Mouse (Mus musculus) thymus, adult 18-20 months (tissue): ENCODE measurements around the gene Heatr6.
A peak's percentile ranks its signal among the peaks of the same experiment; 100 is the strongest.

Source experiments
- DNase-seq, 2 experiments: peaks; one replicate each; pipeline ENCODE4 v3.0.0; 2022; ENCODE audit warnings: mixed read lengths in 2 of 2

Gene Heatr6

GRCm38 (mm10) chr11:83754227-83754626 lies 731 bp downstream of the Heatr6 start:
- DNase-seq = no peak

- no peak for DNase-seq
Measured at GRCm38 (mm10) chr11:83767306-83767705, 13.8 kb downstream of the Heatr6 start.

- DNase-seq = no peak
Measured at GRCm38 (mm10) chr11:83768976-83769375, 15.5 kb downstream of the Heatr6 start.

- no peak for DNase-seq
Measured at GRCm38 (mm10) chr11:83771014-83771413, 17.5 kb downstream of the Heatr6 start.

DNA sequence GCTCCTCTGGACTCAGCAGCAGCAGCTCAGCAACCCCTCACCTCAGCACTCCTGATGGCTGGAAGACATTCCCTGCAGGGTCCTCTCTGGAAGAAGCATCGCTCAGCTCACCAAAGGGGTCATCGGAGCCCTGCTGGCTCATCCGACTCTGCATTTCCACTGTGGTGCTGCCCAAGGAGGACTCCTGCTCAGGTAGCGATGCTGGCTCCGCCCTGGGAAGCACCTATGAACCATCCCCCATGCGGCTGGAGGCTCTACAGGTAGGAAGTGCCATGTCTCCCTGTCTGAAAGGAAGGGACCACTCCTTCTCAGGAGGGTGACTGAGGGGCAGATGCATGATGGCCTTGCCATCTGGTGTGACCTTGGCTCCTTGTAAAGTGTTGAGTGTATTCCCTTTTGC lies 18.8 kb downstream of the Heatr6 start:
- DNase-seq = no peak

DNA sequence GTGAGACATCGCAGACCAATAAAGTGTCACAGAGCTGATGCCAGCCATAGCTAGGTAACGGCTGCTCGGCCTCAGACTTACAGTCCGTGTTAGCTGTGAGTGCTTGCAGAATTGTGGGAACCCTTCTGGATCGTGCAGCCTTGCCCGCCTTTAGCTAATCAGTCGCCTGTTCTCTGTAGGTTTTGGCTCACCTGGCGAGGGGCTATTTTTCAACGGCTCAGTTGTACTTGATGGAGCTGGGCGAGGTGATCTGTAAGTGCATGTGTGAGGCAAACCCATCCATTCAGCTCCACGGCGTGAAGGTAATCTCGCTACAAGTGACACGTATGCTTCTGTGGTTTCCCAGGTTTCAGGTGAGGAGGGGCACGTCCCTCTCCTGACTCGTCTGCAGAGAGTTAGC lies 20.2 kb downstream of the Heatr6 start:
- DNase-seq = no peak

DNA sequence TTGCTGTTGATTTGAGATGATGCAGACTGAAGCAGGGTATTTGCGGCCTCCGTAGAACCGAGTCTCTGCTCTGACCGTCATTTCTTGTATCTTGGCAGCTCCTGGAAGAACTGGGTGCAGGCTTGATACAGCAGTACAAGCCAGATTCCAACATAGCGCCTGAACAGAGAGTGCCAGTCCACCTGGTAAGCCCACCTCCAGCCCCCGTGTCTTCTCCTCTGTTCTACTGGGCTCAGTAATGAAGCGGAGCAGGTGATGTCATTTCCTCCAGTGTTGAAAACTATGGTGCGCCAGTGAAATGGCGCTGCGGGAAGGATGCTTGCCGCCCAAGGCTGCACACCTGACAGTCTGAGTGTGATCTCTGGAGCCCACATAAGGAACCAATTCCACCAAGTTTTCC lies 20.8 kb downstream of the Heatr6 start:
- no peak for DNase-seq

- no peak for DNase-seq
Measured at GRCm38 (mm10) chr11:83776798-83777197, 23.3 kb downstream of the Heatr6 start.

DNA sequence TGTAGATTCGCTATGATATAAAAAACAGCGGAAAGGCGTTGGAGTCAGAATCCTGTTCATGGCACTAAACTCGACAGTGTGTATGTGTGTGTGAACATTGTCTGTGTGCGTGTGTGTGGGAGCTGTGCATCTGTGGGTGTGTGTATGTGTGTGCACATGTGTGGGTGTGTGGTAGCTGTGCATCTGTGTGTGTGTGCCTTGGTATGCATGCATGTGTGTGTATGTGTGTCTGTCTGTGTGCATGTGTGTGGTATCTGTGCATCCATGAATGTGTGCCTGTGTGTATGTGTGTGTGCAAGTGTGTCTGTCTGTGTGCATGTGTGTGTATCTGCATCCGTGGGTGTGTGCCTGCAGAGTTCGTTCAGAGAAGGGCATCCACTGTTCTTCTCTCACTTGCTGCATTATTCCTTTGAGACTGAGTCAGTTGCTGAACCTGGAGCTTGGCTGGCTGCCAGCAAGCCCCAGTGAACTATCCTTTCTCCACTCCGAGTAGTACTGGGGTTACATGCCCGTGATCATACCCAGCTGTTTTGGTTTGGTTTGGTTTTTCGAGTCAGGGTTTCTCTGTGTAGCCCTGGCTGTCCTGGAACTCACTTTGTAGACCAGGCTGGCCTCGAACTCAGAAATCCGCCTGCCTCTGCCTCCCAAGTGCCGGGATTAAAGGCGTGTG lies 30.6 kb downstream of the Heatr6 start:
- no peak for DNase-seq

DNA sequence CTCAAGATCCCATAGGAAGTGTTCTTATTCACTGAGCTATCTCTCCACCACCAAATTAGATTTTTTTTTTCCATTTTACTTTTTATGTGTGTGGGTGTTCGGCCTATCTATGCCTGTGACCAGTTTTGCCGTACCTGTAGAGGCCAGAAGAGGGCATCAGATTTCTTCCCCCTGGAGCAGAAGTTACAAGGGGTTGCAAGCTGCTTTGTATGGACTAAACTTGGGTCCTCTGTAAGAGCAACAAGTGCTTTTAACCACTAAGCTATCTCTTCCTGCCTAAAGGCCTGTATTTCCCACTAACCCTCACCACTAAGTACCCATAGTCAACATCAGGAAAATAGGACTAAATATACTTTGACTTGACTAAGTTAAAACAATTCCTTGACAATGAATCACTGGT lies 31.2 kb downstream of the Heatr6 start:
- no peak for DNase-seq

- peak in 1 of 2 experiments; percentile 10 for DNase-seq
Measured at GRCm38 (mm10) chr11:83785366-83785765, 31.9 kb downstream of the Heatr6 start.

- DNase-seq = no peak
Measured at GRCm38 (mm10) chr11:83786835-83787234, 33.3 kb downstream of the Heatr6 start.

DNA sequence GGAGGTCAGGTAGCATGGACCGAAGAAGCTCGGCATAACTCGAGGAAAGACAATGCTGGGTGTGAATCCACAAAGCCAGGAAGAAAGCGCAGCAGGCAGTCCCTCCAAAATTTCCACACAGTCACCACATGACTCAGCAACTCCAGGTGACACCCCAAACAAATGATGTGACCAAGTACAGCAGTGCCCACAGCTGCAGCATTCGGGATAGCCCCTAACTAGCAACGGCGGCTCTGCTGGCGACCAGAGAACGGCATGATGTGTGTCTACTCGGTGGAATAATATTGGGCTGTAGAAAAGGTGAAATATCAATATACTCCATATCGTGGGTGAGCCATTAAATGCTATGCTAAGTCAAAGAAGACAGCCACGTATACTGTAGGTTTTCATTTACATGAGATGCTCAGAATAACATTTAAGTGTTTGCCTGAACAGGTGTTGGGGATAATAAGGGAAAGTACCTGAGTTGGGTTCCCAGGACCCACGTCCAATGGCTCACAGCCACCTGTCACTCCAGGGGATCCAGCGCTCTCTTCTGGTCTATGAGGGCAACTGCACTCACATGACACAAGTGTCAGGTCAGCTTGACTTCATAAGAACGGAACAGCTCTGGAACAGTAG lies 34.0 kb downstream of the Heatr6 start:
- no peak for DNase-seq

DNA sequence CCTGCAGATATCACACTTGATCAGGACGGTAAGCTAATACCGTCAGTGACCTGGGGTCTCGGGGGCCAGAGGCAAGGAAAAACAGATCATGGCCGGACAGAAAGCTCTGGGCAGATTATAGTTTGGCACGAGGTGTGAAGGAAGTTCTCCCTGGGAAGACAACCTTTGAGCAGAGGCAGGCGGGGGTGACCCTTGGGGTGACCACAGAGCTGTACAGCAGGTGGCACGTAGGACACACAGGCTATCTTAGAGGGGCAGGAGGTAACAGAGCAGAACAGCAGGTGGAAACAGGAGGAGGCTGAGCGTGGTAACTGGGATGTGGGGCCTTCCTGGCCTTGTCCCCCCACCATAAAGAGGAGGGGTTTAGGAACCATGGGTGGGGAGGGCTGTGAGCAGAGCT lies 34.8 kb downstream of the Heatr6 start:
- no peak for DNase-seq

GRCm38 (mm10) chr11:83789259-83789658 lies 35.8 kb downstream of the Heatr6 start:
- DNase-seq = peak in 1 of 2 experiments; percentile 10

DNA sequence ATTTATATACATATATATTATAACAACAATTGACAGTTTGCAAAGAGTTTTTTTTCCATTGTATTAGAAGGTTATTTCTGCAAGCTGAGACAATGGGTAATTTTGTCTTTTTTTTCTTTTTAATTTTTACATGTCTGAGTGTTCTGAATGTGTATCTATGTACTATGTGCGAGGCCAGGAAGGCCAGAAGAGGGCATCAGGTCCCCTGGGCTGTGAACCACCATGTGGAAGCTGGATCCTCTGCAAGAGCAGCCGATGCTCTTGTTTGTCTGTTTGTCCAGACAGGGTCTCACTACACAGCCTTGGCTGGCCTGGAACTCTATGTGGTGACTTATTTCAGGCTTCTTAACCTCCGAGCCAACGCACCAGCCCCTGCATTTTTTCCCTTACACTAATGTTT lies 37.6 kb downstream of the Heatr6 start:
- DNase-seq = no peak

GRCm38 (mm10) chr11:83792316-83792914 lies 38.9 kb downstream of the Heatr6 start:
- no peak for DNase-seq

- no peak for DNase-seq
Measured at GRCm38 (mm10) chr11:83793264-83793663, 39.8 kb downstream of the Heatr6 start.

DNA sequence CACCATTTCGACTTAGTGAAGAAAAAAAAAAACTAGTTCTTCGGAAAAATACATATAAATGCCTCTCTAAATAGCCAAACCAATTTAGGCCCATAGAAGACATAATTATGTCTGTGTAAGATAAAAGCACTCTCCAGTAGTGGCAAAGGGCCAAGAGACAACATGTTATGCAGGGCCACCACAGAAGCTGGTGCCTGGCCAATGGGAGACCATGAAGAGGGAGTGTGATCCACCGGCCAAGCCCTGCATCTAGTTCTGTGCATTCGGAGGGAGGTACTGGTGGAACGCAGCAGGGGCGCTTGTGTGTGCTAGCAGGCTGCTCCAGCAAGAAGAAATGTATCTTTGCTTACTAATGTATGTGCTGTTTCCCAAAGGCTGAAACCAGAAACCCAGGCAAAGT lies 42.6 kb downstream of the Heatr6 start:
- no peak for DNase-seq

DNA sequence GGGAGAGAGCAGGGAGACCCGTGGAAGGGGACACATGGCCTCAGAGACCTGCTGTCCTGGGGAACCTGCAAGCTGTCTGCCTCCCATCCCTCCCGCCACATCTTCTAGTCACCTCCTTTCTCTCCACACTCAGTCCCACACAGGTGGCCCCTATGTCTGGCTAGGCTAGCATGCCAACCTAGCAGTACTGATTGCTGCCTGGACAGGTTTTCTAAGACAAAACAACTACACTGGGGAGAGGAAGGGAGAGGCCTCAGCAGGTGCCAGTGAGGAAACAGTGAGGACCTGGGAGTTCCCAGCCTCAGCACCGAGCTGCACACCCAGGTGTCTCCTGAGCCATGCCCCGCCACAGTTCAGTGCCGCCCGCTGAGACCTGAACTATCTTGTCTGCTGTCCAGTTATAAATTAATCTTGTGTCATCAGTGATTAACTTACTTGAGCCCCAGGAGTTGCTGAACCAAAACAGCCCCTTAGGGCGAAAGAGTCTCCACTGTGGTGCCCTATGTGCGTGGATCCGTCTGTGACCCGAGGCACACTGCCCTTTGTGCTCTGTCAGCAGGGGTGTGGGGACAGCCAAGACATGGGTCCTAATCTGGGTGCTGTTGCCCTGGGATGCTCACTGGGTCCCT lies 43.6 kb downstream of the Heatr6 start:
- no peak for DNase-seq

GRCm38 (mm10) chr11:83799871-83800430 lies 46.5 kb downstream of the Heatr6 start:
- DNase-seq = no peak

DNA sequence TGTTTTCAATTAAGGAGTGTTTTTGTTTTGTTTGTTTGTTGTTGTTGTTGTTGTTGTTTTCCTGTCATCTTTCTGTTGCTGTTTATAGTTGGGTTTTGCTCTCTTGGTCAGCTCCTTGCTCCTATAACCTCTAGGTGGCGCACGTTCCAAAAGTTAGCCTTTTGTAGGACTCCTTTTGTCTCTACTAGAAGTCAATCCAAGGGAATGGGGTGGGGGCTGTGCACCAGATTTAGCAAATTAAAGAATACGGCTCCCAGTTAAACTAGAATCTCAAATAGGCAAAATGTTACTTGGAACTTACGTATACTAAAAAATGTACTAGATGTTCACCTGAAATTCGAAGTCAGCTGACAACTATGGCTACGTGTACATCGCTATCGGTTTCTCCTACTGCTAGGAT lies 48.7 kb downstream of the Heatr6 start:
- DNase-seq = no peak

GRCm38 (mm10) chr11:83802581-83802980 lies 49.1 kb downstream of the Heatr6 start:
- DNase-seq = no peak

DNA sequence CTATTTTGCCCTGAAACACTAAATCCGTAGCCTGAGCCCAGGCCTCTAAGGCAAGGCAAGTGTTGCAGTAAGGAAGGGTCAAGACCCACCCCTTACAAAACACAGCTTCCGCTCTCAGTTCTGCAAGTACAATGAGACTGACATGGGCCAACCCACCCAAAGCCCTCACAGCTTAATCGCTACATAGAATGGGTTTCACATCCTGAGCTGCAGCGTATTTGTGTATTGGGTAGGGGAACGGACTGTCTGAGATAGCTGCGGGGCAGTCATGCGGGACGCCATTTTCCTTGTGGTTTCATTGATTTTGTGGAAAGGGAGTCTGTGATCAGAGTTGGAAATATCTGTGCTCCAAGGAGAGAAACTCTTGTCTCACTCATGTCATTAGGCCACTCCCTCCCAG lies 56.9 kb downstream of the Heatr6 start:
- DNase-seq = no peak
